Mouse (Mus musculus) urinary bladder, adult 18-20 months (tissue): Measurements from ENCODE around the gene Mthfs.
"Not testable (repeated sequence)": the region's sequence is repeated elsewhere in the genome, so short reads cannot be mapped to it uniquely, and the experiment has no call there.

ENCODE experiments used
- DNase-seq, 2 experiments: peaks; one replicate each; pipeline ENCODE4 v3.0.0; 2022; ENCODE audit warnings: low spot score in 2 of 2, mixed read lengths in 2 of 2

Mthfs gene

GRCm38 (mm10) chr9:89210353-89211064 is at the start of gene Mthfs:
TSS of gene Mthfs (plus strand) at chr9:89210676.
- not testable (repeated sequence) for DNase-seq

- DNase-seq: not testable (repeated sequence)
Observed at GRCm38 (mm10) chr9:89172539-89172938, 37.9 kb upstream of the Mthfs start.

GRCm38 (mm10) chr9:89178833-89179232 is 31.6 kb upstream of the Mthfs start:
- peak; percentile 37 to 71 for DNase-seq

- DNase-seq: not testable (repeated sequence)
Observed at GRCm38 (mm10) chr9:89179469-89179868, 31.0 kb upstream of the Mthfs start.

GRCm38 (mm10) chr9:89187006-89187405 is 23.5 kb upstream of the Mthfs start:
- DNase-seq: not testable (repeated sequence)

- not testable (repeated sequence) for DNase-seq
Observed at GRCm38 (mm10) chr9:89195483-89195882, 15.0 kb upstream of the Mthfs start.

GRCm38 (mm10) chr9:89197509-89197908 is 13.0 kb upstream of the Mthfs start:
- not testable (repeated sequence) for DNase-seq

- DNase-seq: not testable (repeated sequence)
Observed at GRCm38 (mm10) chr9:89198349-89198748, 12.1 kb upstream of the Mthfs start.

GRCm38 (mm10) chr9:89198969-89199416 is 11.5 kb upstream of the Mthfs start, which contains the start of the genes Bcl2a1b and Gm29094:
TSS of gene Bcl2a1b (plus strand) at chr9:89199209.
TSS of gene Gm29094 (plus strand) at chr9:89199379.
- not testable (repeated sequence) for DNase-seq

GRCm38 (mm10) chr9:89202256-89202655 is 8.2 kb upstream of the Mthfs start:
- DNase-seq: not testable (repeated sequence)

GRCm38 (mm10) chr9:89208939-89209338 is 1.5 kb upstream of the Mthfs start:
- not testable (repeated sequence) for DNase-seq

- DNase-seq: peak; percentile 83 to 95
Observed at GRCm38 (mm10) chr9:89211065-89211858, 786 bp downstream of the Mthfs start.

GRCm38 (mm10) chr9:89212428-89212827 is 2.0 kb downstream of the Mthfs start:
- not testable (repeated sequence) for DNase-seq

- DNase-seq: not testable (repeated sequence)
Observed at GRCm38 (mm10) chr9:89218174-89218573, 7.7 kb downstream of the Mthfs start.

- not testable (repeated sequence) for DNase-seq
Observed at GRCm38 (mm10) chr9:89219668-89220067, 9.2 kb downstream of the Mthfs start.

GRCm38 (mm10) chr9:89220704-89221287 is 10.3 kb downstream of the Mthfs start:
- DNase-seq: not testable (repeated sequence)

- no peak for DNase-seq
Observed at GRCm38 (mm10) chr9:89226071-89226470, 15.6 kb downstream of the Mthfs start.

- no peak for DNase-seq
Observed at GRCm38 (mm10) chr9:89228122-89228521, 17.6 kb downstream of the Mthfs start.

GRCm38 (mm10) chr9:89230897-89231497 is 20.5 kb downstream of the Mthfs start:
- DNase-seq: not testable (repeated sequence)

GRCm38 (mm10) chr9:89237131-89237530 is 26.7 kb downstream of the Mthfs start:
- DNase-seq: not testable (repeated sequence)

GRCm38 (mm10) chr9:89238976-89239505 is 28.6 kb downstream of the Mthfs start:
- not testable (repeated sequence) for DNase-seq
